8 mouse cellular contexts compared by ENCODE assay signal in genomic region chr2:26389154-26389690, GRCm38 (mm10). TPM values are rescaled to one million over a fixed set of nuclear protein-coding genes. Genes with fewer than 3 reads are reported as not detected.
DNase-seq lines count a peak whose midpoint lies in the region; ATAC-seq and TF ChIP-seq lines count a peak whose summit lies in the region.

Gene Entr1 (minus strand): TSS chr2:26389316.
Gene Pmpca (plus strand): TSS chr2:26389339.

- H3K4me1 ChIP-seq in ES-Bruce4 (ENCODE audit: control insufficient read depth, insufficient read depth, low read length): no peaks in the 10 kb centered on the region
- peaks cover 26% of the 10 kb centered on the region for H3K4me1 ChIP-seq in forebrain, embryonic 12.5 days
- H3K4me1 ChIP-seq in heart, embryonic 16.5 days (ENCODE audit: control insufficient read depth, insufficient read depth, low read length): peaks cover 11% of the 10 kb centered on the region
- H3K4me1 ChIP-seq in liver, postnatal 0 days (ENCODE audit: insufficient read depth): peaks cover 13% of the 10 kb centered on the region
- peaks cover 13% of the 10 kb centered on the region for H3K4me1 ChIP-seq in neural tube, embryonic 14.5 days (ENCODE audit: control insufficient read depth, insufficient read depth, low read length)
- H3K4me1 ChIP-seq in testis, adult 2 months (ENCODE audit: control insufficient read depth, insufficient read depth, low read length): peaks cover 6% of the 10 kb centered on the region

- H3K9me3 ChIP-seq in ES-Bruce4 (replicated peaks; ENCODE audit: control insufficient read depth, insufficient read depth, low read length, poor library complexity, severe bottlenecking): no peaks in the 10 kb centered on the region
- no peaks in the 10 kb centered on the region for H3K9me3 ChIP-seq in forebrain, embryonic 12.5 days
- H3K9me3 ChIP-seq in heart, embryonic 16.5 days (replicated peaks; ENCODE audit: control insufficient read depth, low read length): no peaks in the 10 kb centered on the region
- H3K9me3 ChIP-seq in liver, postnatal 0 days (ENCODE audit: low read length): no peaks in the 10 kb centered on the region
- no peaks in the 10 kb centered on the region for H3K9me3 ChIP-seq in neural tube, embryonic 14.5 days (ENCODE audit: control insufficient read depth, low read length)

- H3K4me3 ChIP-seq in ES-Bruce4 (ENCODE audit: low read depth, low read length): peak within 1 kb of the TSS; percentile 93
- peak within 1 kb of the TSS; percentile 98 for H3K4me3 ChIP-seq in forebrain, embryonic 12.5 days (replicated peaks)
- H3K4me3 ChIP-seq in heart, embryonic 16.5 days (ENCODE audit: low read length): peak within 1 kb of the TSS; percentile 92
- H3K4me3 ChIP-seq in liver, postnatal 0 days (ENCODE audit: low read depth, low read length): peak within 1 kb of the TSS; percentile 92
- peak within 1 kb of the TSS; percentile 93 for H3K4me3 ChIP-seq in neural tube, embryonic 14.5 days (ENCODE audit: low read depth, low read length)
- peak within 1 kb of the TSS; percentile 91 for H3K4me3 ChIP-seq in testis, adult 2 months (ENCODE audit: control insufficient read depth, low read depth, low read length)

- DNase-seq in c-Kit-positive CD71-positive TER-119-negative erythroid progenitor cells, embryonic 14.5 days (ENCODE audit: low read depth): peak; percentile 68
- peak; percentile 81 to 94 for DNase-seq in kidney, postnatal 36 days
- DNase-seq in liver, postnatal 0 days: peak; percentile 91

- H3K27ac ChIP-seq in ES-Bruce4 (ENCODE audit: insufficient read depth, low read length): no peak within 1 kb of the TSS
- peak within 1 kb of the TSS; percentile 73 for H3K27ac ChIP-seq in forebrain, embryonic 12.5 days
- H3K27ac ChIP-seq in heart, embryonic 16.5 days (ENCODE audit: low read length): peak within 1 kb of the TSS; percentile 43; the same call in 1 of the 2 replicates
- H3K27ac ChIP-seq in liver, postnatal 0 days (ENCODE audit: low read depth): peak within 1 kb of the TSS; percentile 67
- peak within 1 kb of the TSS; percentile 79 for H3K27ac ChIP-seq in neural tube, embryonic 14.5 days (ENCODE audit: low read depth, low read length)
- H3K27ac ChIP-seq in testis, adult 2 months (ENCODE audit: control insufficient read depth, insufficient read depth, low read depth, low read length): peak within 1 kb of the TSS; percentile 85

- H3K27me3 ChIP-seq in ES-Bruce4 (ENCODE audit: control insufficient read depth, insufficient read depth, low read length, poor library complexity, severe bottlenecking): no peaks in the 10 kb centered on the region
- no peaks in the 10 kb centered on the region for H3K27me3 ChIP-seq in forebrain, embryonic 12.5 days
- no peaks in the 10 kb centered on the region for H3K27me3 ChIP-seq in heart, embryonic 16.5 days (ENCODE audit: control insufficient read depth, insufficient read depth, low read length)
- no peaks in the 10 kb centered on the region for H3K27me3 ChIP-seq in liver, postnatal 0 days (ENCODE audit: insufficient read depth, low read length)
- H3K27me3 ChIP-seq in neural tube, embryonic 14.5 days (ENCODE audit: control insufficient read depth, insufficient read depth, low read length): no peaks in the 10 kb centered on the region
- H3K27me3 ChIP-seq in testis, adult 2 months (ENCODE audit: control insufficient read depth, insufficient read depth, low read length): no peaks in the 10 kb centered on the region

- TF ChIP-seq POLR2A in ES-Bruce4 (IDR thresholded peaks at IDR 0.05; ENCODE audit: insufficient read depth, low read length): peak; percentile 82
- TF ChIP-seq POLR2A in testis, adult 2 months (IDR thresholded peaks at IDR 0.05; ENCODE audit: control insufficient read depth, low read depth, low read length): peak; percentile 97

- no peak for TF ChIP-seq CTCF in ES-Bruce4 (IDR thresholded peaks at IDR 0.05; ENCODE audit: low read depth, low read length)
- no peak for TF ChIP-seq CTCF in liver, postnatal 0 days (IDR thresholded peaks at IDR 0.05; ENCODE audit: low read depth)
- no peak for TF ChIP-seq CTCF in testis, adult 2 months (IDR thresholded peaks at IDR 0.05; ENCODE audit: control insufficient read depth, insufficient read depth, insufficient replicate concordance, low read depth, low read length)

- ATAC-seq in forebrain, embryonic 12.5 days (ENCODE audit: low FRiP score): peak; percentile 91
- peak; percentile 87 for ATAC-seq in heart, embryonic 16.5 days (replicated peaks; ENCODE audit: extremely low read depth, insufficient read depth, low FRiP score)
- ATAC-seq in liver, postnatal 0 days: peak; percentile 93
- peak; percentile 93 for ATAC-seq in neural tube, embryonic 14.5 days (ENCODE audit: low read depth)

- WGBS in forebrain, embryonic 12.5 days: under 1% methylated on average over 43 of the region's 60 CpGs
- under 1% methylated on average over 60 of the region's 60 CpGs for WGBS in heart, embryonic 16.5 days
- WGBS in liver, postnatal 0 days (ENCODE audit: insufficient replicate concordance): 0% methylated on average over 36 of the region's 60 CpGs
- WGBS in neural tube, embryonic 14.5 days: under 1% methylated on average over 45 of the region's 60 CpGs

- peak within 1 kb of the TSS; percentile 86 for H3K9ac ChIP-seq in ES-Bruce4 (ENCODE audit: low read depth, poor library complexity, severe bottlenecking)
- H3K9ac ChIP-seq in forebrain, embryonic 12.5 days: peak within 1 kb of the TSS; percentile 94
- peak within 1 kb of the TSS; percentile 90 for H3K9ac ChIP-seq in heart, embryonic 16.5 days (ENCODE audit: low read length)
- H3K9ac ChIP-seq in liver, postnatal 0 days (replicated peaks): peak within 1 kb of the TSS; percentile 96
- peak within 1 kb of the TSS; percentile 89 for H3K9ac ChIP-seq in neural tube, embryonic 14.5 days (replicated peaks; ENCODE audit: low read depth, low read length)

- H3K36me3 ChIP-seq in ES-Bruce4 (ENCODE audit: control insufficient read depth, insufficient read depth, low read length, poor library complexity, severe bottlenecking): peaks cover 65% of the 10 kb centered on the region
- peaks cover 77% of the 10 kb centered on the region for H3K36me3 ChIP-seq in forebrain, embryonic 12.5 days (replicated peaks)
- H3K36me3 ChIP-seq in heart, embryonic 16.5 days (ENCODE audit: control insufficient read depth, insufficient read depth): peaks cover 52% of the 10 kb centered on the region
- peaks cover 68% of the 10 kb centered on the region for H3K36me3 ChIP-seq in liver, postnatal 0 days (replicated peaks; ENCODE audit: insufficient read depth, low read length)
- peaks cover 57% of the 10 kb centered on the region for H3K36me3 ChIP-seq in neural tube, embryonic 14.5 days (ENCODE audit: control insufficient read depth, insufficient read depth, low read length)
- no peaks in the 10 kb centered on the region; the same call in none of the 2 replicates for H3K36me3 ChIP-seq in testis, adult 2 months (ENCODE audit: control insufficient read depth, insufficient read depth, low read length)

- TF ChIP-seq EP300 in ES-Bruce4 (IDR thresholded peaks at IDR 0.05; ENCODE audit: insufficient read depth, low read depth, low read length): 0 out of 2 replicates have a peak, but pooled peaks have one; percentile 15
- TF ChIP-seq EP300 in liver, postnatal 0 days (IDR thresholded peaks at IDR 0.05; ENCODE audit: low read depth): no peak

- peak within 1 kb of the TSS; percentile 87 for H3K4me2 ChIP-seq in forebrain, embryonic 12.5 days
- peak within 1 kb of the TSS; percentile 94 for H3K4me2 ChIP-seq in heart, embryonic 16.5 days (ENCODE audit: low read depth, low read length)
- peak within 1 kb of the TSS; percentile 94 for H3K4me2 ChIP-seq in liver, postnatal 0 days (ENCODE audit: low read depth, low read length)
- peak within 1 kb of the TSS; percentile 97 for H3K4me2 ChIP-seq in neural tube, embryonic 14.5 days (ENCODE audit: low read depth, low read length)

RNA-seq across cellular contexts. Expression of gene Entr1, which starts in this region (rescaled TPM):
- 68.4 and 83.0 TPM in 2 replicates for polyA plus RNA-seq in ES-Bruce4 (2011; ENCODE audit: insufficient read depth, insufficient read length, low read depth, missing spikeins)
- 167 and 173 TPM in 2 replicates for polyA plus RNA-seq in forebrain, embryonic 12.5 days (2016; fragmentation: Nextera tagmentation; extraction: Ambion mirVana)
- 81.4 and 86.0 TPM in 2 replicates for polyA plus RNA-seq in heart, embryonic 16.5 days (2015; fragmentation: Nextera tagmentation; extraction: Ambion mirVana)
- 28.0 and 29.0 TPM in 2 replicates for polyA plus RNA-seq in liver, postnatal 0 days (2015; fragmentation: Nextera tagmentation; extraction: Ambion mirVana)
- polyA plus RNA-seq in neural tube, embryonic 14.5 days (2014; fragmentation: Nextera tagmentation; extraction: Ambion mirVana): 147 and 152 TPM in 2 replicates
- 388 and 401 TPM in 2 replicates for polyA plus RNA-seq in testis, adult 2 months (2012; rRNA removed)

RNA-seq across cellular contexts. Expression of gene Pmpca, which starts in this region (rescaled TPM):
- 161 and 167 TPM in 2 replicates for polyA plus RNA-seq in ES-Bruce4 (2011; ENCODE audit: insufficient read depth, insufficient read length, low read depth, missing spikeins)
- polyA plus RNA-seq in forebrain, embryonic 12.5 days (2016; fragmentation: Nextera tagmentation; extraction: Ambion mirVana): 120 and 123 TPM in 2 replicates
- 118 and 119 TPM in 2 replicates for polyA plus RNA-seq in heart, embryonic 16.5 days (2015; fragmentation: Nextera tagmentation; extraction: Ambion mirVana)
- polyA plus RNA-seq in liver, postnatal 0 days (2015; fragmentation: Nextera tagmentation; extraction: Ambion mirVana): 38.8 and 41.3 TPM in 2 replicates
- polyA plus RNA-seq in neural tube, embryonic 14.5 days (2014; fragmentation: Nextera tagmentation; extraction: Ambion mirVana): 76.4 and 92.1 TPM in 2 replicates
- 65.5 and 74.1 TPM in 2 replicates for polyA plus RNA-seq in testis, adult 2 months (2012; rRNA removed)
